Mouse (Mus musculus) layer of hippocampus, adult 18-20 months (tissue): Measurements from ENCODE around the gene Chpf. TPM values are rescaled to one million over a fixed set of nuclear protein-coding genes. Genes with fewer than 3 reads are reported as not detected.

Experiments
- DNase-seq, 2 experiments: peaks; one replicate each; pipeline ENCODE4 v3.0.0; 2022; ENCODE audit warnings: low spot score in 2 of 2
- long read RNA-seq: library from polyadenylated mRNA; stranded (forward); transcript quantifications from one replicate; pipeline ENCODE4 v2.0.0, GENCODE M21; 2021
- total RNA-seq, 2 experiments: library from RNA; stranded (reverse); gene quantifications; 2 replicates each; pipeline ENCODE4 v1.2.3; 2021

Gene Chpf
- 10 to 100 TPM; 90.3 to 91.5 TPM for total RNA-seq
- long read RNA-seq, transcript Chpf-205 (3 exons, 3,333 nt), result minor isoform, 8 of 243 reads
- long read RNA-seq, transcript Chpf-204 (4 exons, 2,455 nt), result minor isoform, 21 of 243 reads
- long read RNA-seq, transcript Chpf-202 (5 exons, 3,065 nt), result minor isoform, 12 of 243 reads
- long read RNA-seq, transcript Chpf-201 (4 exons, 2,892 nt), result major isoform, 184 of 243 reads
- long read RNA-seq, partial matches to known transcripts, result 12 of 243 reads
- long read RNA-seq, other reads (novel, unspliced or antisense), result 6 of 243 reads

DNA sequence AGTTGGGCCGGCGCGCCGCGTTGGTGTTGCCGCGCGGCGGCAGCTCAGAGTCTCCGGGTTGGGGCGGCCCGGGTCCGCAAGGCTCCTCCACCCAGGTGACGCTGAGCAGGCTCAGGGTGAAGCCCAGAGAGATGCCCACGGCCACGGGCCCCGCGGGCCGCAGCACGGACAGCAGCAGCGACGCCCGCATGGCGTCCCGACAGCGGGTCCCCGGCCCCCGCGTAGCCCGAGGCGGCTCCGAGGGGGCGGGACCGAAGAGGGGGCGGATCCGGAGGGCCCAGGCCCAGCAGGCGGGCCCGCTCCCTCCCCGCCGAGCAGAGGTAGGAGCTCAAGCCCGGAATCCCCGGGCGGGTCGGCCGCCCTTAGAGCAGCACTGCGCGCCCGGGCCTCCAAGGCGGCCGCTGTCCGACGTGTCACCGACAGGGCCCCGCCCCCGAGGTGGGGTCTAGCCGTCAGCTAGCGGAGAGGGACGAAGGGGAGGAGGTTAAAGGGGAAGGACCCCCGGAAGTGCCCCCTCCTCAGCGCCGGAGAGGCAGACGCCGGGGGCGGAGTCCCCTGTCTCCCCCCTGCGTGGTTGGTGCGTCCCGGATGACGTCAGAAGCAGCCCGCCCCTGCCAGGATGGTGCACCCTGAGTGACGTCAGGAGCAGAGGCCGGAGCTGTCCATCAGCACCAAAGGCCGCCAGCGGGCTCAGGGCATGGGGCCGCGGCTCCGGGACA, at the start of gene Chpf, which contains the start of gene Tmem198:
Chpf (minus strand) TSS at position 392 of the 719 bp plus-strand sequence.
Tmem198 (plus strand) TSS at position 617 of the 719 bp plus-strand sequence.
- peak; percentile 96 to 98 for DNase-seq

DNA sequence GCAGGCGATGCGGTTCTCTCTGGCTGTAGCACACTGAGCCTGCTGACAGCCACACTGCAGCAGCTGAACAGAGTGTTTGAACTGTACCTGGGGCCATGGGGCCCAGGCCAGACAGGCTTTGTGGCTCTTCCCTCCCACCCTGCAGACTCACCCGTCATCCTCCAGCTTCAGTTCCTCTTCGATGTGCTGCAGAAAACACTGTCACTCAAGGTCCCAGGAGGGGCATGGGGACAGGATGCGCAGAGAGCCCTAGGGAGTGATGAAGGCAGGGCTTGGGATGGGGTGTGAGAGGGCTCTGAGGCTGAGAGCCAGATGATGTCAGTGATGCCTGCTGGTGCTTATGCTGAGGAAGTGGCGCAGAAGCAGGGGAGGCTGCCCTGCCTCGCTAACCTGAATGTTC, 45.6 kb upstream of the Chpf start:
- no peak for DNase-seq

DNA sequence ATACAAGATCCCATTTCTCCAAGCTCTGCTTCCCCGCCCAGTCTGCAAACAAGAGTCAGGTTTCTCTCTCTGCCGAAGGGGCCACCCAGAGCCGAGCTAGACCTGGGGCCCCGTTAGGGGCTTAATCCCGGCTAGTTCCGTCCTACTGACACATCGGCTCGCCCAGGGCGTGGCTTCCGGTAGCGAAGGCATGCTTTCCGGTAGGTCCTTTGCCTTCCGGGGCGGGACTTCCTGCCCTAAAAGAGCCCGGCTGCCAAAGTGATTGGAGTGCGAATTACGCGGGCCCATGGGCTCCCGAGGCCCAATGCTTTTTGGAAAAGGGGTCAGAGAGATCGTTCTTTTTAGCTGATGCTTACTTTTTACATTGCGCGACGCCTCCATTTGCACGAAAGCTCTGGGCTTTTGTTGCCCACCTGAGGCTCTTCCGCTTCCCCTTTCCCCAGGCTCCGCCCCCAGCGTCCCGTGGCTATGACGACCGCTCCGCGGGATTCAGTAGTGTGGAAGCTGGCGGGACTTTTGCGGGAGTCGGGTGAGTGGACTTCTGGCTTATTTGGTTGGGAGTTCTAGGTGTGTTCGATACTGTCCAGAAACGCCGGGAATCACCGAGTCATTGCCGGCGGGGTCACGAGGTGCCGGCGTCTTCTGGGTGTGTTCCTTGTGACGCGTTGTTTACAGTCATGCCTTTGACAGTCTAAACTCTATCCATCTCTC, 42.4 kb upstream of the Chpf start, which contains the start of gene Stk11ip:
Stk11ip (plus strand) TSS at position 209 of the 711 bp plus-strand sequence.
- peak; percentile 90 to 94 for DNase-seq

DNA sequence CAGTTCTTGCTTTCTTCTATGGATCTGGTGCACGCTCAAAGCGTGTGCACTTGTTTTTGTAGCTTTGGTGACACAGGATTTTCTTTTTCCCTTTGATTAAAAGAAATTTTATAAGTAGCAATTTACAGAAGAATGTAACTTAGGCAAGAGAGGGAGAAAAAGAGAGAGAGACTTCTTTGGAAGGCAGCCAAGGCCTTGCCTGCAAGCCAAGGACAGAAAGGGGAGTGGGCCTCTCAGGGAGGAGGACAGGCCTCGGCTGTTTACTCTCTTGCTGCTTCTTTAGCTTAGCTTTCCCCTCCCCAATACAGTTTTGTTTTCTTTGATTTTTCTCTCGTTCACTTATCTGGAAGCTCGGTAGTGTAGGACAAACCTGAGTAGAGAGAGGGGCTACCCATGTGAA, 40.5 kb upstream of the Chpf start:
- no peak for DNase-seq

DNA sequence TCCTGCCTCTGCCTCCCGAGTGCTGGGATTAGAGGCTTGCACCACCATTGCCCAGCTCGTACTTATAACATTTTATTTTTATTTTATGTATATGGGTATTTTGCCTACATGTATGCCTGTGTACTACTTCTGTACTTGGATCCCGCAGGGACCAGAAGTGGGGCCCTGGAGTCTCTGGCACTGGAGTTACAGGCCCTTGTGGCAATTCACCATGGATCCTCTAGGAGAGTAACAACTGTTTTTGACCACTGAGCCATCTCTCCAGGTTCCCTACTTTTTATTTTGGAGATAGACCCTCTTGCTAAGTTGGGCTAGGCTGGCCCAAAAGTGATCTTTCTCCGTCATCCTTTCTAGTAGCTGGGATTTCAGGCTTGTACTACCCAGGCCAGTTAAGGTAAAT, 39.3 kb upstream of the Chpf start:
- no peak for DNase-seq

DNA sequence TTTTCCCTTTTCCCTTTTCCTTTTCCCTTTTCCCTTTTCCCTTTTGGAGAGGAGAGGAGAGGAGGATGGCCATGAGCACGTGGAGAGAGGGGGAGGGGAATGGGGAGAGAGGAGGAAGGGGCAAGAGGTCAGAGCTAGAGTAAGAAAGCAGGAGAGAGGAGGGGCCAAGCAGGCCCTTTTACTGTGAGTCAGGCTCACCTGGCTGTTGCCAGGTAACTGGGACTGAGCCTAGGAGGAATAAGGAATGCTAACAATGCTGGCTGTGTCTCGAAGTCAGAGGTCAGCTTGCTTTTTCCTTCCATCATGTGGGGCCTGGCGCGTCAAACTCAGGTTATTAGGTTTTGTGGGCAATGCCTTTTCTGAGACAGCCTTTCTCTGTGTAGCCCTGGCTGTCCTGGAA, 38.9 kb upstream of the Chpf start:
- DNase-seq, result no peak

DNA sequence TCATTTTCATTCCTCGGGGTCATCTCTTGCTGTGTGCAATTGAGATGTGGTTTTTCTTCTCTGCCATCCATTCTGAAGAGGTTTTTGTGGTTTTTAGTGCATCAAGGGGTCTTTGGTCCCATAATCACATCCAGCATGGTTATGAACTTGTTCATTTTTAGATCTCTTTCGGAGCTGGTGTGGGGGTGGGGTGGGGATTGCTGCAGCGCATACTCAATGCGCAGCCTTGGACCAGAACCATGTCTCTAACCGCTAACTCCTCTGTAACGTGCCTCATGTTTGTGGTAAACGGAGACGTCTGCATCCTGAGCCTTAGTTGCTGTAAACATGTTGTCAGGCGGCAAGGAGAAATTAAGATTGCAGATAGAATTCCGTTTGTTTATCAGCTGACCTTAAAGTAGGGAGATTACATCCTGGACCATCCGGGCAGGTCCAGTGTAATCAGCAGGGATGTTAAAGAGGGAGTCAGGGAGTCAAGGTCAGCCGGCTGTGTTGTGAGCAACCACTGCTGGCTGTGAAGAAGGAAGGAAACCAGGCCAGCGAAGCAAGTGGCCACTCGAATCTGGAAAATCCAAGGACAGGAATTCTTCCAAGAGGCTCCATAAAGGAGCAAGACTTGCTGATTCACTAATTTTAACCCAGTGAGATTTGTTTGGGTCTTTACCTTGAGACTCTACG, 37.7 kb upstream of the Chpf start:
- DNase-seq, result no peak

DNA sequence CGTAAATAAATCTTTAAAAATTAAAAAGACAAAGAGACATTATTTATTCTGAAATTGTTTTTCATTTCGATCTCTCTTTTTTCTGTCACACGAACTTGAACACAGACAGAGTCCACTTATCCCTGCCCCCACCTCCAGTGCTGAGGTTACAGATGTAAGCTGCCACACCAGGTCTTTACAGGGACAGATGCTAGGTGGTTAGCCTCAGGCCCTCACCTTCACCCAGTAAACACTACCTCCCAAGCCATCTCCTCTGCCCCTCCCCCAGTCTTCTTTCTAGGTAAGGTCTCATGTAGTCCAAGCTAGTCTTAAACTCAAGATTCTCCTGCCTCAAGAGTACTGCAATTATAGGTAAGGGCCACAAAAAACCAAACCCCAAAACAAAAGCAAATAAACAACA, 33.4 kb upstream of the Chpf start:
- DNase-seq, result no peak

DNA sequence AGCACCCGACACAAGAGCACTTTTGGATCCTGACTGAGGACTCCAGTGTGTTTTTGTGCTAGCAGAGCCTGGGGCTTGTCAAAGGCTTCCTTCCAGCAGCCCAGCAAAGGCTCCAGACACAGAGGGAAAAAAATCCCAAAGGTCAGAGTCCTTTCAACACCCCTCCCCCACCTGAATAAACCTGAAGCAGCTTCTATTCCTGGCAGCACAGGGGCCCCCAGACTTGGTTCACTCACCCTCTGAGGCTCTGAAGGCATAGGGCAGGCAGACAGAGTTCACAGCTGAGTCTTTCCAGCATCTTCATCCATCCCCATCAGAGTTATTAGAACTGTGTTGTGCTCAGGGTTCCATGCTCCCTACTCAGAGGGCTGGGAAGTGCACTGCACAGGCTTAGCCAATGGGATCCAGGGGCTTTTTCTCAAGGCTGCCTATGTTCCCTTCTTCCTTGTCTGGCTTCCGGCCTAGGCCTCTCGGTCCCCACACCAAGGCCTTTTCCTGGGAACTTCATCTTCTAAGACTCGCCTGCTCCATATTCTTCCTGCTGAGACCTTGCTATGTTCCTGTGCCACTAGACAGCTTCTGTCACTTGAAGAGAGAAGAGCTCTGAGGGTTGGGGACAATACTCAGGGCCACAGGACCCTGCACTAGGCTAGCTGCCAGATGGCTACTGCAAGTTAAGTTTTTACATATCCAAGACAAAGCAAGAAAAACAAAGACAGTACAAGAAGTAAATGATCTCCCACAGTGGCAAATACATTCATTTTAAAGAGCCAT, 32.5 kb upstream of the Chpf start:
- DNase-seq, result no peak

DNA sequence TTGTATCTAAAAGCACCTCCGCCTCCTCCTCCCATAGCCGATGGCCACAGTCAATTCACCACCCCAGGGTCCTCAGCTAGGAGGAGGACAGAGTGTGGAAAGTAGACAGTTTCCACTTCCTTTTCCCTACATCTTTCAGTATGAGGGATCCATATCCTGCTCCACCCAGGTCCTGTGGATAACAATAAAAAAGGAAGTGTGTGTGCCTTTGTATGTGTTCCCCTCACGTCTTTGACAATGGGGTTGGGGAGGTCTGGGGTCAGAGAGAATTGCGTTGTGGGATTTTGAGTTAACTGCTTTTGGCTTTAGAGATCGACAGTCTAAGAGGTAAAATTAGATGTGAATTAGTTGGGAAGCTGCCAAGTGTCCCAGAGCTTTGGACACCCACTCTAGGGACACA, 31.0 kb upstream of the Chpf start:
- no peak for DNase-seq

DNA sequence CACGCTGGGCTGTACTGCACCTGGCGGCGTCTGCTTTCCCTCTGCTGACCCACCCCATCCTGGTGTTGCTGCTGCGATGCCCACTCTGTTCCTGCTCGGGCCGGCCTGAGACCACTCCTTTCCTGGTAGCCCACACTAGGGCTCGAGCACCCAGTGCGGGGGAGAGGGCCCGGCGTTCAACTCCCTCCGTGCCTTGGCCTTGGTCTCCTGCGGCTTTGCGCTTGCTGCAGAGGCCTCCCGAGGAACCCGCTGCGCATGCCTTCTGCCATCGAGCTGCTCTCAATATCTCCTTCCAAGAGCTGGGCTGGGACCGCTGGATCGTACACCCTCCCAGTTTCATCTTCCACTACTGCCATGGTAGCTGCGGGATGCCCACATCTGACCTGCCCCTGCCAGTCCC, 30.5 kb upstream of the Chpf start:
- DNase-seq, result no peak

DNA sequence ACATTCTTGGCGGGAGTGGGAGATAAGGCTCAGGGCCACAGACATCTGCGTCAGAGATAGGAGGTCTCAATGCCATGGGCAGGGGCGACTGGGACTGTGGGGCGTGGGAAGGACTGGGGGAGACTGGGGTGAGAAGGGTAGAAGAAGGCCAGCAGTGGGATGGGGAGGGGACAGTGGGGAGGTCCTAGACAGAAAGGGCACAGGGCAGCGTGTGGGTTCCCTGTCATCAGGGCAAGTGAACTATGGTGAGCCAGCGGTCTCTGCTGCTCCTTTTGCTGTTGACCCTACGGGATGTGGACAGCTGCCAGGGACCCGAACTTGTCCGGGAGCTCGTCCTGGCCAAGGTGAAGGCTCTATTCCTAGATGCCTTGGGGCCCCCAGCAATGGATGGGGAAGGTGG, 27.9 kb upstream of the Chpf start, which contains the start of gene Inha:
Inha (plus strand) TSS at position 72 of the 400 bp plus-strand sequence.
- no peak for DNase-seq

DNA sequence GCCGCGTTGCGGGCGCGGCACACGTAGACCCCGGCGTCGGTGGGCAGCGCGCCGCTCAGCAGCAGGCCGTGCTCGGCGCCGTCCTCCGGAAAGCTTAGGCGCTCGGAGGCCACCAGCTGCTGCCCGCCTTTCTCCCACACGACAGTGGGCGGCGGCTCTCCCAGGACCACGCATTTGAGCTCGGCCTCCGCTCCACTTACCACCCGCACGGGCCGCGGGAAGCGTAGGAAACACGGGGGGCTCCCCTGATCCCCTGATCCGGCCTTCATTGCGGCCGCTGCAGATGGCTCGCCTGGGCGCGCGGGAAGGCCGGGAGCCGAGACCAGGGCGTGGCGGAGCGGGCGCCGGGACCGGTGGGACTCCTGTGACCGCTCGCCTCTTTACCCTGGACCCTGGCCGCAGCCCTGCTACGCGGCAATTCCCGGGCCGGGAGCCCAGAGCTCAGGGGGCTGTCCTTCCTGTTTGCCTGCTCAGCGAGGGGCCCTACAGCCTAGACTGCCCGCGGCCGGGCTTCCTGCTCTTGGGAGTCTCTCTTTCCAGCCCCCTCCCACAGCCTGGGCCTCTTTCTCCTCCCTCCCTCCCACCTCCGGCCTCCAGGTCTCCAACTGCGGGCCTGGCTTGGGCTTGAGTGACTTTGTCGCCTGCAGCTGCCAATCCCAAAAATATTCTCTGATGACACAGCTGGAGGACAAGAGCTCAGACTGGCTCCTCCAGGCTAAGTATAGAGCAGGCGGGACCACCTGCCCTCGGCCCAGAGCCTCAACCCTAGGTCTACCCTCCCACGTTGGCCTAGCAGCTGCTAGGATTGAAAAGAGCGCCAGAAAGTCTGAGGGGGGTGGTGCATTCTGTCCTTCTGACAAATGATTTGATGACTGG, 27.1 kb upstream of the Chpf start, which contains the start of gene Obsl1:
Obsl1 (minus strand) TSS at position 497 of the 876 bp plus-strand sequence.
- DNase-seq, result no peak

DNA sequence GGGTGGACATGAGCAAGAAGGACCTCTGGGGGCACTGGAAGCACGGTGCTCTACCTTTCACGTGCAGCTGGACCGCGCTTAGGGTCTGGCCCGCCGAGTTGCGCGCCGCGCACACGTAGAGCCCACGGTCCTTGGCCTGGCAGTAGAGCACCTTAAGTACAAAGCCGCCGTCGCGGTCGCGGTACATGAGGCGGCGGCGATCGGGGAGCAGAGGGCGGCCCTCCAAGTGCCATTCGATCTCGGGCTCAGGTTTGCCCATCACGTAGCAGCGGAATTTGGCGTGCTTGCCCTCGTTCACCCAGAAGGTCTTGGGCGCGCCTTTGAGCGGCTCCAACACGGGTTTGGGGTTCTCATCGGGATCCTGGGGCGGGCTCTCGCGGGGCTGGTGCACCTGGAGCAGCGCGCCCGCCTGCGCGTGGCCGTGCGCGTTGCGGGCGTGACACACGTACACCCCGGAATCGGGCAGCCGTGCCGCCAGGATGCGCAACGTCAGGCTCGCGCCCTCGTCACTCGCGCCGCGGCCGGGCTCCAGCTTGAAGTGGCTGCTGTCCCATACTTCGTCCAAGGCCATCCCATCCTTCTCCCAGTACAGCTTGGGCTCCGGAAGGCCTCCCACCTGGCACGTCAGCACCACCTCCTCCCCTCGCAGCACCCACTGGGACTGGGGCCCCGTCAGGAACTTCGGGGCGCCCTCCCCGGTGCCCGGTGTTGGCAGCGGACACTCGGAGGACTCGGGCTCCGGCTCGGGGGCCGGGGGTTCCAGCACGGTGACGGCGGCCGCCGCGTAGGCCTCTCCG, 26.2 kb upstream of the Chpf start:
- peak; percentile 71 to 74 for DNase-seq

DNA sequence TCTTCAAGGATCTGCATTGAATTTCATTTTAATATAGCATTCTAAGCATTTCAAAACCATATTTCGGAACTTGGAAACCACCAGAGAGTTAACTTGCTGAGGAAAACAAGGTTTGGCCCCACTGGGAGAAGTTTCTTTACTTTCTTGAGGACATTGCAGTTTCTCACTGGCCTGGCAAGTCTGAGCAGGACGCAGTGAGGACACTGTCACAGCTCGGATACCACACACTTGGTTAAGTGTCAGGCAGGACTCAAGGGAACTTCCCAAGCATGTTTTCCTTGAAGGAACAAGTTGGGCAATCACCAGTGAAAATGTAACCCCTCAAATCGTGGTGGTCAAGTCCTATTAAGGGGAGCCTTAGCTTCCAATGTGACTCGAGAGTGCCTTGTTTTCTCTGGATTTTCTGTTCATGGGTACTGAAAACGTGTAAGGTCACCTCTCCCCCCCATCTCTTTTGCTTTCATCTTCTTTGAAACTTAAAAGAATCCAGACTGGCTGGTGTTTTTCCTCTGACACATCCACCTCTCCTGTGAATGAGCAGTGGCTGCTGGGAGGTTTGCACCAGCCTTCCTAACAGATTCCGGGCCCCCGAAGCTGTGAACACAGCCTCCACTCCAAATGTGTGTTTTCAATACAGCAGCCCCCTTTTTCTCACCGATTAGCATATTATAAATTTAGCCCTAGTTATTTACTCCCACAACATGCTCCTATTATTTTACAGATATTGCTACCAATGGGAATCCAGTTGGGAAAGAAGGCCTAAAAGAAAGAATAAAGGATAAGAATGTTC, 25.3 kb upstream of the Chpf start:
- peak; percentile 53 to 84 for DNase-seq

DNA sequence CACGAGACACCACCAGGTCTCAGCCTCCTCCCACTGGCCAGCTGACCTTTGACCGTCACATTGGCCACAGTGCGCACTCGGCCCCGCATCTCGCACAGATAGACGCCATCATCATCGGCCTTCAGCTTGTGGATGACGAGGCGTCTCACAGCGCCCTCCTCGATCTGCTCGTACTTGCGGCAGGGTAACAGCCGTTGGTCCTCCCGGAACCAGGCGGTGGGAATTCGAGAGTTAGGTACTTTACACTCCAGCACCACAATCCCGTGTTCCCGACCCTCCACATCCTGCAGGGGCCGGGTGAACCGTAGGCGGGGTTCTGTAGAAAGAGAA, 24.5 kb upstream of the Chpf start:
- DNase-seq, result no peak

DNA sequence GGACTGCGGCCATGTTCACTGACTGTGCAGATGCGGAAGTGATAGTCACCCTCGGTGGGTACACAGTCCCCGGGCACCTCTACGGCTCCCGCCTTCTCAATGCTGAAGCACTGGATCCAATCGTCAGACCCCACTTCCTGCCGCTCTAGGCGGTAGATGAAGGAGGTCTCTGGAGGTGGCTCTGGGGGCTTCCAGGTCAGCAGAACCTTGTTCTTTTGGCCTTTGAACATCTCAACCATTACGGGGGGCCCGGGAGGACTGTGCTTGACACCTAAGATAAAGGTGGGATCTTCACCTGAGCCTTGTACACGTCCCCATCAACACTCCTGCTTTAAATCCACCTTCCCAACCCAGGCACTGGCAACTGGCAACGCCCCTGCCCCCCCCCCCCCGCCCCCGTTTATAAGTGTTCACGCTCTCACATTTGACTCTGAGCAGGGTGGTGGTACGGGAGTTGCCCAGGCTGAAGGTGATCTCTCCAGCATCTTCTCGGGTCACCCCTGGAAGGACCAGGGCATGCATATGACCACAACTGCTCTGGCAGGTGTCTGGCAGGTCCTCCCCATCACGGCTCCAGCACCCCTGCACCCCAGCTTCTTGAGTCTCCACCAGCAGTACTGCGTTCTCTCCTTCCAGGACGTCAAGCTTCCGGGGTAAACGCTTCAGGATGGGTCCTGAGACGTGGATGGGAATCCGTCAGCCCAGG, 24.0 kb upstream of the Chpf start:
- DNase-seq, result no peak
